Mouse (Mus musculus): Measurements from ENCODE around the gene Myo1a. TPM values are rescaled to one million over a fixed set of nuclear protein-coding genes. Genes with fewer than 3 reads are reported as not detected.

Gene Myo1a
- polyA plus RNA-seq, 1 experiment: 0.35 TPM

DNA sequence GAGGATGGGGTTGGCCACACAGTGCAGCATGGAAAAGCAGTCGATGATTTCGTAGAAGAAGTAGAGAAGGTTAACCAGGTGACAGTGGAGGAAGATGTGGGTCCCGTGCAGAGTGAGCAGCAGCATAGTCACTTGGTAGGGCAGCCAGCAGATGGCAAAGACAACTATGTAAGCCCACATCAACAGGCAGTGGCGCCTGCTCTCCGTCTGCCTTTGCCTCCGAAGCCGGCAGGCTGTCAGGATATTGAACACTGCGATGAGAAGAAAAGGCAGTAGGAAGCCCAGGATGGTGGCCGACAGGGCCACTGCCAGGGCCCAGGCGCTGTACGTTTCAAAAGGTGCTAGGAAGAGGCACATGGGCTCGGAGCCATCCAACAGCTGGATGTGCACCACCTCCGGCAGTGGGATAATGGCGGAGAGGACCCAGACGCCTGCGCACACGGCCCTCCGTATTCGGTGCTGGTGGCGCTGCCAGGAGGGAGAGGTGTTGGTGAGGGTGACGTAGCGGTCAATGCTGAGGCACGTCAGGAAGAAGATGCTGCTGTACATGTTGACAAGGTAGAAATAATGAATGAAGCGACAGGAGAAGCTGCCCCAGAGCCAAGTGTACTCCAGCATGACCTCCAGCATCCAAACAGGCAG is 45.3 kb downstream of the Myo1a start:
- TF ChIP-seq TCF3 (IDR thresholded peaks at IDR 0.05; ENCODE audit: insufficient read length, low read depth) (no peak), REST (IDR thresholded peaks at IDR 0.05; ENCODE audit: insufficient read depth, insufficient read length) (no peak), POLR2A (IDR thresholded peaks at IDR 0.05; ENCODE audit: insufficient read length, low read depth) (no peak), MYOG (IDR thresholded peaks at IDR 0.05; ENCODE audit: control insufficient read depth in 1 of 3, insufficient read depth in 1 of 3, insufficient read length in 2 of 3, low read depth in 2 of 3) (no peak), POLR2AphosphoS2 (IDR thresholded peaks at IDR 0.05; ENCODE audit: insufficient read length, low read depth) (no peak), E2F4 (IDR thresholded peaks at IDR 0.05; ENCODE audit: insufficient read depth) (no peak), CEBPB (IDR thresholded peaks at IDR 0.05; ENCODE audit: insufficient read depth, poor library complexity, severe bottlenecking) (no peak), TCF12 (IDR thresholded peaks at IDR 0.05; ENCODE audit: insufficient read depth, poor library complexity, severe bottlenecking) (no peak), MYOD1 (IDR thresholded peaks at IDR 0.05; ENCODE audit: control insufficient read depth in 1 of 3, insufficient read length in 2 of 3, low read depth in 2 of 3) (no peak)
- Histone ChIP-seq H3K79me2 (ENCODE audit: control insufficient read depth, insufficient read depth) (no peaks in the 10 kb centered on the region), H3ac (ENCODE audit: control insufficient read depth, insufficient read length) (no peak overlapping the region), H3K27me3 (ENCODE audit: control insufficient read depth, insufficient read depth, insufficient read length) (no peaks in the 10 kb centered on the region), H3K36me3 (ENCODE audit: control insufficient read depth, insufficient read depth) (peaks cover 7% of the 10 kb centered on the region), H3K4me2 (ENCODE audit: low read depth) (no peak overlapping the region), H3K4me3 (no peak overlapping the region)

GRCm38 (mm10) chr10:127751548-127751947 is 46.6 kb downstream of the Myo1a start, which contains the start of gene Gpr182:
Gpr182 (minus strand) TSS chr10:127751732.
- Histone ChIP-seq H3K27me3 (ENCODE audit: control insufficient read depth, insufficient read depth, insufficient read length) (no peaks in the 10 kb centered on the region), H3K36me3 (ENCODE audit: control insufficient read depth, insufficient read depth) (peaks cover 2% of the 10 kb centered on the region), H3ac (ENCODE audit: control insufficient read depth, insufficient read length) (no peak within 1 kb of the TSS), H3K4me2 (ENCODE audit: low read depth) (no peak within 1 kb of the TSS), H3K4me3 (no peak within 1 kb of the TSS), H3K79me2 (ENCODE audit: control insufficient read depth, insufficient read depth) (no peaks in the 10 kb centered on the region)
- TF ChIP-seq E2F4 (IDR thresholded peaks at IDR 0.05; ENCODE audit: insufficient read depth) (no peak), TCF12 (IDR thresholded peaks at IDR 0.05; ENCODE audit: insufficient read depth, poor library complexity, severe bottlenecking) (no peak), MAX (IDR thresholded peaks at IDR 0.05; ENCODE audit: low read depth) (no peak)

GRCm38 (mm10) chr10:127754566-127755166 is 49.7 kb downstream of the Myo1a start:
- Histone ChIP-seq H3K79me2 (ENCODE audit: control insufficient read depth, insufficient read depth) (no peaks in the 10 kb centered on the region), H3K4me3 (no peak overlapping the region), H3K4me2 (ENCODE audit: low read depth) (no peak overlapping the region), H3K36me3 (ENCODE audit: control insufficient read depth, insufficient read depth) (no peaks in the 10 kb centered on the region), H3ac (ENCODE audit: control insufficient read depth, insufficient read length) (no peak overlapping the region), H3K27me3 (ENCODE audit: control insufficient read depth, insufficient read depth, insufficient read length) (no peaks in the 10 kb centered on the region)
- no peak for TF ChIP-seq E2F4 (IDR thresholded peaks at IDR 0.05; ENCODE audit: insufficient read depth)
- no peak for TF ChIP-seq POLR2A (IDR thresholded peaks at IDR 0.05; ENCODE audit: insufficient read length, low read depth)
- TF ChIP-seq USF1 (IDR thresholded peaks at IDR 0.05; ENCODE audit: low read depth): no peak
- no peak for TF ChIP-seq POLR2AphosphoS2 (IDR thresholded peaks at IDR 0.05; ENCODE audit: insufficient read length, low read depth)
- no peak for TF ChIP-seq CEBPB (IDR thresholded peaks at IDR 0.05; ENCODE audit: insufficient read depth, poor library complexity, severe bottlenecking)
- TF ChIP-seq TCF12 (IDR thresholded peaks at IDR 0.05; ENCODE audit: insufficient read depth, poor library complexity, severe bottlenecking): no peak
- no peak for TF ChIP-seq SRF (IDR thresholded peaks at IDR 0.05; ENCODE audit: control insufficient read depth, insufficient read length, low read depth)

- Histone ChIP-seq H3K79me2 (ENCODE audit: control insufficient read depth, insufficient read depth) (no peaks in the 10 kb centered on the region), H3K36me3 (ENCODE audit: control insufficient read depth, insufficient read depth) (no peaks in the 10 kb centered on the region), H3K27me3 (ENCODE audit: control insufficient read depth, insufficient read depth, insufficient read length) (no peaks in the 10 kb centered on the region), H3K4me3 (no peak overlapping the region), H3K4me2 (ENCODE audit: low read depth) (no peak overlapping the region), H3ac (ENCODE audit: control insufficient read depth, insufficient read length) (no peak overlapping the region)
- TF ChIP-seq TCF3 (IDR thresholded peaks at IDR 0.05; ENCODE audit: insufficient read length, low read depth) (no peak), CEBPB (IDR thresholded peaks at IDR 0.05; ENCODE audit: insufficient read depth, poor library complexity, severe bottlenecking) (no peak), TCF12 (IDR thresholded peaks at IDR 0.05; ENCODE audit: insufficient read depth, poor library complexity, severe bottlenecking) (no peak), POLR2AphosphoS2 (IDR thresholded peaks at IDR 0.05; ENCODE audit: insufficient read length, low read depth) (no peak), USF1 (IDR thresholded peaks at IDR 0.05; ENCODE audit: low read depth) (no peak), MYOG (IDR thresholded peaks at IDR 0.05; ENCODE audit: control insufficient read depth in 1 of 3, insufficient read depth in 1 of 3, insufficient read length in 2 of 3, low read depth in 2 of 3) (no peak), REST (IDR thresholded peaks at IDR 0.05; ENCODE audit: insufficient read depth, insufficient read length) (no peak), POLR2A (IDR thresholded peaks at IDR 0.05; ENCODE audit: insufficient read length, low read depth) (no peak), SRF (IDR thresholded peaks at IDR 0.05; ENCODE audit: control insufficient read depth, insufficient read length, low read depth) (no peak), E2F4 (IDR thresholded peaks at IDR 0.05; ENCODE audit: insufficient read depth) (no peak), MAX (IDR thresholded peaks at IDR 0.05; ENCODE audit: low read depth) (no peak), MYOD1 (IDR thresholded peaks at IDR 0.05; ENCODE audit: control insufficient read depth in 1 of 3, insufficient read length in 2 of 3, low read depth in 2 of 3) (no peak)
These were observed 50.3 kb downstream of the Myo1a start for GRCm38 (mm10) chr10:127755246-127755645.
